Mouse (Mus musculus) neural tube, embryonic 13.5 days (tissue): ENCODE results near the gene Prss57. TPM values are rescaled to one million over a fixed set of nuclear protein-coding genes. Genes with fewer than 3 reads are reported as not detected.

Source experiments
- ATAC-seq: fragments of 200-750 bp; cut with Nextera tagmentation; 2 replicates; pipeline ENCODE4 v1.8.0; 2017; ENCODE audit warnings: low read depth, mild to moderate bottlenecking, moderate TSS enrichment, moderate library complexity
- H3K27ac ChIP-seq: fragments of 300-500 bp; sonication (generic); replicated peaks from 2 replicates; pipeline ENCODE4 v1.5.1; 2015; ENCODE audit warnings: moderate library complexity, mild to moderate bottlenecking, inconsistent platforms
- H3K27me3 ChIP-seq: fragments of 300-500 bp; sonication (generic); 2 replicates; pipeline ENCODE4 v1.6.1; 2015; ENCODE audit warnings: mild to moderate bottlenecking, inconsistent platforms
- H3K36me3 ChIP-seq: fragments of 300-500 bp; sonication (generic); 2 replicates; pipeline ENCODE4 v1.6.1; 2015; ENCODE audit warnings: mild to moderate bottlenecking, inconsistent platforms
- H3K4me1 ChIP-seq: fragments of 300-500 bp; sonication (generic); replicated peaks from 2 replicates; pipeline ENCODE4 v1.6.1; 2015; ENCODE audit warnings: inconsistent platforms
- H3K4me2 ChIP-seq: fragments of 300-500 bp; sonication (generic); 2 replicates; pipeline ENCODE4 v1.6.1; 2015; ENCODE audit warnings: inconsistent platforms, mild to moderate bottlenecking, moderate library complexity
- H3K4me3 ChIP-seq: fragments of 300-500 bp; sonication (generic); 2 replicates; pipeline ENCODE4 v1.5.1; 2015; ENCODE audit warnings: mild to moderate bottlenecking, inconsistent platforms
- H3K9ac ChIP-seq: fragments of 300-500 bp; sonication (generic); 2 replicates; pipeline ENCODE4 v1.6.1; 2015; ENCODE audit warnings: moderate library complexity, mild to moderate bottlenecking, inconsistent platforms
- H3K9me3 ChIP-seq: fragments of 300-500 bp; sonication (generic); 2 replicates; pipeline ENCODE4 v1.6.1; 2016; ENCODE audit warnings: inconsistent platforms
- whole genome bisulfite sequencing: fragments of 180-500 bp; shearing (Covaris S2); methylation state at CpG from one replicate; pipeline ENCODE4 v1.1.7; 2015; 5-methylcytosine and 5-hydroxymethylcytosine counted together
- polyA plus RNA-seq: library from polyadenylated mRNA; unstranded; fragments of >200 nt; fragmentation: Nextera tagmentation; extraction: Ambion mirVana; gene quantifications from 2 replicates; pipeline ENCODE4 v1.2.1, GENCODE M21; 2015

Gene Prss57
- polyA plus RNA-seq, 1 experiment from 2014 or later = 0.07 TPM

DNA sequence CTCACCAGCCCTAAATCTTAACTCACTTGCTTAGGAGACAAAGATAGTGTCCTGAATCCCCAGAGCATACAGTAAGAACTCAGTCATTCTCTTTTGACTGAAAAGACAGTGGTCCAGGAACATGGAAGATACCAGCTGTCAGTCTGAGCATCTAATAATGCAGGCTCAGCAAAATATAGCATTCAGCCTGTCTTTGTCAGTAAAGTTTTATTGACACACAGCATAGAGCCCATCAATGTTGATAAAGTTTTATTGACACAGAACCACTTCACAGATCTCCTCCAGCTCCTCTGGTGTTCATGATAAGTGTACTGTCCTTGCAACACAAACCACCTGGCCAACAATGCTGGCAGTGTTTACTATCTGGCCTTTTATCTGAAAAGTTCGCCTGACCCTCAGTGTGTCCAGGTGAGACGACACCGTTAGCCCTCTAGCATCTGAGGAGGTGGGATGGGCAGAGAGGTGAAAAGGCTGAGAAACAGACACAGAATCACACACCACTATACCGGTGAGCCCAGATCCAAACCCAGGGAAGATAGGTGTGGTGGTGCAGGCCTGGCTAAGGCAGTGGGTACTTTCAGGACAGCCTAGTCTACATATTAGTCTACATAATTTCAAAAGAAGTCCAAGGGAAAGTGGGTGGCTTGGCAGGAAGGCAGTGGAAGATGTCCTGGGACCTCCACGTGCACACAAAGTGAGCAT, 1.7 kb upstream of the Prss57 start:
- no peak overlapping the region; the same call in 1 of the 2 replicates for H3K9ac ChIP-seq
- no peaks in the 10 kb centered on the region for H3K9me3 ChIP-seq
- no peaks in the 10 kb centered on the region for H3K36me3 ChIP-seq
- peaks cover 34% of the 10 kb centered on the region for H3K4me1 ChIP-seq
- H3K4me3 ChIP-seq = no peak overlapping the region
- H3K27ac ChIP-seq = no peak overlapping the region; the same call in 1 of the 2 replicates
- 79% methylated on average over 5 of the region's 5 CpGs for WGBS
- no peak for ATAC-seq
- no peaks in the 10 kb centered on the region for H3K27me3 ChIP-seq
- no peak overlapping the region for H3K4me2 ChIP-seq

DNA sequence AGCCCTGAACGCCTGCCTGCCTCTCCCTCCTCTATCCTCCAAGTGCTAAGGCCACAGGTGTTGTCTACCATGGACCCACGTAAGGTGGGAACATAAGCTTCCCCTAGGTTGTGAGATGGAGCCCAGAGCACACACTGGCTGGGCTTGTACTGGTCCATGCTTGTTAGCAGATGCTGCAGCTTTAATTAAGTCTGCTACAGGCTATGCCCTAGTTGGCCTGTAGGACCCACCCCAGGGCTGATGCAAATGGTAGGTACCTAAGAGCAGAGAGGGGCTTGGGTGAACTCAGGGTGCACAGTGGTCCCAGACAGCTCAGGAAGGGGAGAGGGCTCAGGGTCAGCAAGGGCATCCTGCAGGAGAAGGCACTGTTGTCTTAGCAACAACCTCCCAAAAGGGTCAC, 1.2 kb downstream of the Prss57 start:
- ATAC-seq = no peak
- Histone ChIP-seq H3K4me1 (peaks cover 4% of the 10 kb centered on the region), H3K4me3 (no peak overlapping the region), H3K27me3 (peaks cover 10% of the 10 kb centered on the region; the same call in 1 of the 2 replicates), H3K27ac (no peak overlapping the region), H3K4me2 (no peak overlapping the region), H3K9me3 (no peaks in the 10 kb centered on the region), H3K9ac (no peak overlapping the region), H3K36me3 (no peaks in the 10 kb centered on the region)
- WGBS = 57% methylated on average over 2 of the region's 2 CpGs

DNA sequence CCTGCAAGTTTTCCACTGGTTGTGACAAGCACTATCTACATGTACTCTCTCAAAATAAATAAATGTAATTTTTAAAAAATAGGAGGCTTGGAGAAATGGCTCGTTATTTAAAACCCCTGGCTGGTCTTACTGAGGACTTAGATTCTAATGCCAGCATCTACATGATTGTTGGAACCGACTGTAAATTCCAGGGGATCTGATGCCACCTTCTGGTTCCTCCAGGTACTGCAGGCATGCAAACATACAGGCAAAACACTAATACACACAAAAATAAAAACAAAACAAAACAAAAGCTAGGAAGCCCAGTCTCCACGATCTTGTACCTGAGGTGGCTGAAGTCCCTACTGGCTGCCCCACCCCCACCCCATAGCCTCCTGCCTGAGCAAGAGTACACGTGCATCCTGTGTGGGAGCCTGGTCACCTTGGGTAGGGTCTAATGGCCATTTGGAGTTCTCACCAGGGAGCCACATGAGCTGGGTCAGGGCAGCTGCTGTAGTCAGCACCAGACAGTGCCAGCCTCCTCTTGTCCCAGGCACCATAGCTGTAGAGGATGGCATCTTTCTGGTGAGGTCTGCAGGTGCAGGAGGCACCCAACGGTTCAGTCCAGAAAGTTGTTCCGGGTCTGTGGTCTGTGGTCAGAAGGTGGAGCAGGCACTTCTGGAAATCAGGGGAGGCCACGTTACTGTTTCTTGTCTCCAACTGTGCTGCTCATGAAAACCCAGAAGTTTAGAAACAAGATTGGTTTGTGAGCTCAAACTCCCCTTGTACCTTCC, 2.2 kb downstream of the Prss57 start:
- no peak overlapping the region for H3K9ac ChIP-seq
- H3K36me3 ChIP-seq = no peaks in the 10 kb centered on the region
- no peak overlapping the region for H3K4me2 ChIP-seq
- no peak for ATAC-seq
- 42% methylated on average over 7 of the region's 7 CpGs for WGBS
- H3K27me3 ChIP-seq = peaks cover 18% of the 10 kb centered on the region
- H3K4me3 ChIP-seq = no peak overlapping the region
- peaks cover 5% of the 10 kb centered on the region; the same call in 1 of the 2 replicates for H3K4me1 ChIP-seq
- no peaks in the 10 kb centered on the region for H3K9me3 ChIP-seq
- H3K27ac ChIP-seq = no peak overlapping the region

DNA sequence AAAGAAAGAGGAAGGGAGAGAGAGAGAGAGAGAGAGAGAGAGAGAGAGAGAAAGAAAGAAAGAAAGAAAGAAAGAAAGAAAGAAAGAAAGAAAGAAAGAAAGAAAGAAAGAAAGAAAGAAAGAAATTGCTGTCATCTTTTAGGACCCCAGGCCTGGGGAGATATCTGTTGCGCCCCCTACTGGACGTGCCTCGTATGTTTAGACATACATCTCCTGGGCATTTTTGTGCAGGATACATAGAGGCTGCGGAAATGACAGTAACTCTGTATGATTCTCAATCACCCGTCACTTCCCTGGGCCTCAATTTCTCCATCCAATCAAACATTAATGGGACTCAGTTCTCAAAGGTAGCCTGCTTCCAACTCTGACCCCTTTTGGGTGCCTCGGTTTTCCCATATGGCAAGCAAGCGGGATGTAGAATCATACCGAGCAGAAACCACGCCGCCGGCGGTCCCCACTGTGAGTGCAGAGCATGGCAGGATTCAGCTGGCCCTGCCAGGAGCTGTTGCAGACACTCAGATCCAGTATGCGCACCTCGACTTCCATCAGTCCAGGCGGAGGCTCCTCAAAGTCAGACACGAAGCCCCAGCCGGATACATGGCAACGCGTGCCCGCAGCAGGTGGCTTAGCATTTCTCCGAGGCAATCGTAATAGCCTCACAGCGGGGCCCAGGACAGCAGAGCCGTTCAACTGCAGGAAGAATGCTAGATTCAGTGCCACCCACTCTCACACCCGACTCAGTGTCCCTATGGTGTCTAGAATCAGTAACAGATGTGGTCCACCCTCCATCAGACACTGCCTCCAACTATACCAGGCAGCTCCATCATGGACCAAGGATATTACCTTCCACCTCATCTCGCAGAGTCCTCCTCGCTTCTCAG, 6.6 kb downstream of the Prss57 start:
- Histone ChIP-seq H3K4me1 (peaks cover 25% of the 10 kb centered on the region), H3K9me3 (no peaks in the 10 kb centered on the region), H3K9ac (no peak overlapping the region), H3K36me3 (no peaks in the 10 kb centered on the region), H3K27ac (no peak overlapping the region), H3K4me3 (no peak overlapping the region), H3K4me2 (no peak overlapping the region), H3K27me3 (peaks cover 51% of the 10 kb centered on the region)
- no peak for ATAC-seq
- WGBS = 32% methylated on average over 27 of the region's 27 CpGs

DNA sequence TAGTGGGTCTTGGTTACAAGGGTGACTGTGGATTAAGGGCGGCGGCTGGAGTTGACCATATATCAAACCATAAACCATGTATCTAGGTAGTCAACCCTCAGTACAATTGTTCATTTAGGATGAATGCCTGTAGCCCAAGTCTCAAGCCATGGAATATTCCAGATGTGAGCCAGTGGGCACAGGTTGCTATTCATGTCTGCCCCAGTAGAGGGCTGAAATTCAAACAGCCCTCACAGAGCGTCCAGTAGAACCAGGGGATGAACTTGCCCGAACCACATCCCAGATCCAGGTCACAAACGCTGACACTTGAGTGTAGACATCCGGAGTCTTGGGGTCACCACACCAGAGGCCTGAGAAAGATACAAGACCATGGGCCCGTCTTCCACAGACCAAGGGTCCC, 7.7 kb downstream of the Prss57 start:
- Histone ChIP-seq H3K9me3 (no peaks in the 10 kb centered on the region), H3K4me3 (no peak overlapping the region), H3K27ac (no peak overlapping the region), H3K36me3 (no peaks in the 10 kb centered on the region), H3K27me3 (peaks cover 62% of the 10 kb centered on the region), H3K4me1 (peaks cover 35% of the 10 kb centered on the region), H3K9ac (no peak overlapping the region), H3K4me2 (no peak overlapping the region)
- no peak for ATAC-seq
- WGBS = 67% methylated on average over 7 of the region's 7 CpGs

DNA sequence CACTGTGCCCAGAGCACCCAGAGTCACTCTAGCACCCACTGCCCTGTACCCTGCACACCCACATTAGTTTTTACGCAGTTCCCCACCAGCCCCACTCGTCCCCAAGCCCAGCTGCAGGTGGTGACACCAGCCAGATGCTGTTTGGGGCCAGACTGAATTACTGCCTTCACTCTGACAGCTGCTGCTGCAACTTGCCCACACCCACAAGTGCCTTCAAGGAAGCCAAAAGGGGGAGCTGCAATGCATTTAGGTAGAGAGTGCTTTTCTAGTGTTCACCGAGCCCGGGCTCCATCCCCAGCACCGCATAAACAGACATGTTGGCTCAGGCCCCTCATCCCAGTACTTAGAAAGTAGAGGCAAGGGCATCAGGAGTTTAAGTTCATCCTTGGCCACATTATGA, 8.8 kb downstream of the Prss57 start:
- no peak overlapping the region for H3K4me2 ChIP-seq
- ATAC-seq = no peak

DNA sequence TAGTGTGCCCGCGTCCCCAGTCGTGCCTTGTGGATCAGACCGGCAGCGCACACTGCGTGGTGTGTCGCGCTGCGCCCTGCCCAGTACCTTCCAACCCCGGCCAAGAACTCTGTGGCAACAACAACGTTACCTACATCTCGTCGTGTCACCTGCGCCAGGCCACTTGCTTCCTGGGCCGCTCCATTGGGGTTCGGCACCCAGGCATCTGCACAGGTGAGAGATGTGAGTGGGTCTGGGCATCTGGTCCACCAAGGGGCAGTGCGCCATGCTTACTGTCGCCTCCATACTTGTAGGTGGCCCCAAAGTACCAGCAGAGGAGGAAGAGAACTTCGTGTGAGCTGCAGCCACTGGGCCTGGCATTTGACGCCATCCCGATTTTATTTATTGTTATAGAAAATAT, 9.6 kb downstream of the Prss57 start:
- WGBS = 30% methylated on average over 21 of the region's 21 CpGs

More for the DNA sequence above, 8.8 kb downstream of the Prss57 start:
- no peak overlapping the region for H3K9ac ChIP-seq
- H3K36me3 ChIP-seq = no peaks in the 10 kb centered on the region
- 57% methylated on average over 5 of the region's 5 CpGs for whole genome bisulfite sequencing
- H3K9me3 ChIP-seq = no peaks in the 10 kb centered on the region
- H3K27me3 ChIP-seq = peaks cover 69% of the 10 kb centered on the region
- H3K27ac ChIP-seq = no peak overlapping the region
- H3K4me3 ChIP-seq = no peak overlapping the region
- peaks cover 46% of the 10 kb centered on the region for H3K4me1 ChIP-seq

DNA sequence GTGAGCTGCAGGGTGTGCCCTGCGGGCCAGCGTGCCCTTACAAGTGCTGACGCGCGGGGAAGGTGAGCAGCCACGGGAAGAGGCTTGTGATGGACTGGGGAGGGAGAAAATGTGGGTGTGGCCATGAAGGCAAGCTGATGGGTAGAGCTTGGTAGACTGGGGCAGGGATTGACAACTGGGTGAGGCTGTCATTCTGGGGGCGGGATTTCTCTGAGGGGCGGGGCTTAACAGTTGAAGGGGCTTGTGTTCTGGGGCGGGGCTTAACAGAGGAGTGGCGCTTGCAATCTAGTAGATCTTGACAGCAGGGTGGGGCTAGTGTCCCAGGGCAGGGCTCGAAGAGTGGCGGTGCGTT, 10.1 kb downstream of the Prss57 start:
- Histone ChIP-seq H3K4me2 (peak overlapping the region; percentile 60), H3K9me3 (no peaks in the 10 kb centered on the region), H3K27me3 (peaks cover 79% of the 10 kb centered on the region), H3K4me1 (peaks cover 49% of the 10 kb centered on the region), H3K36me3 (no peaks in the 10 kb centered on the region), H3K9ac (peak overlapping the region; percentile 50), H3K27ac (no peak overlapping the region), H3K4me3 (peak overlapping the region; percentile 38)
- under 1% methylated on average over 13 of the region's 13 CpGs for WGBS
- no peak; the same call in 1 of the 2 replicates for ATAC-seq

More for the DNA sequence above, 9.6 kb downstream of the Prss57 start:
- Histone ChIP-seq H3K27ac (no peak overlapping the region), H3K4me1 (peaks cover 49% of the 10 kb centered on the region), H3K4me3 (peak overlapping the region; percentile 38), H3K27me3 (peaks cover 77% of the 10 kb centered on the region), H3K36me3 (no peaks in the 10 kb centered on the region), H3K4me2 (peak overlapping the region; percentile 60), H3K9me3 (no peaks in the 10 kb centered on the region), H3K9ac (peak overlapping the region; percentile 50; the same call in 1 of the 2 replicates)
- ATAC-seq = 0 out of 2 replicates have a peak, but pooled peaks have one; percentile 1

DNA sequence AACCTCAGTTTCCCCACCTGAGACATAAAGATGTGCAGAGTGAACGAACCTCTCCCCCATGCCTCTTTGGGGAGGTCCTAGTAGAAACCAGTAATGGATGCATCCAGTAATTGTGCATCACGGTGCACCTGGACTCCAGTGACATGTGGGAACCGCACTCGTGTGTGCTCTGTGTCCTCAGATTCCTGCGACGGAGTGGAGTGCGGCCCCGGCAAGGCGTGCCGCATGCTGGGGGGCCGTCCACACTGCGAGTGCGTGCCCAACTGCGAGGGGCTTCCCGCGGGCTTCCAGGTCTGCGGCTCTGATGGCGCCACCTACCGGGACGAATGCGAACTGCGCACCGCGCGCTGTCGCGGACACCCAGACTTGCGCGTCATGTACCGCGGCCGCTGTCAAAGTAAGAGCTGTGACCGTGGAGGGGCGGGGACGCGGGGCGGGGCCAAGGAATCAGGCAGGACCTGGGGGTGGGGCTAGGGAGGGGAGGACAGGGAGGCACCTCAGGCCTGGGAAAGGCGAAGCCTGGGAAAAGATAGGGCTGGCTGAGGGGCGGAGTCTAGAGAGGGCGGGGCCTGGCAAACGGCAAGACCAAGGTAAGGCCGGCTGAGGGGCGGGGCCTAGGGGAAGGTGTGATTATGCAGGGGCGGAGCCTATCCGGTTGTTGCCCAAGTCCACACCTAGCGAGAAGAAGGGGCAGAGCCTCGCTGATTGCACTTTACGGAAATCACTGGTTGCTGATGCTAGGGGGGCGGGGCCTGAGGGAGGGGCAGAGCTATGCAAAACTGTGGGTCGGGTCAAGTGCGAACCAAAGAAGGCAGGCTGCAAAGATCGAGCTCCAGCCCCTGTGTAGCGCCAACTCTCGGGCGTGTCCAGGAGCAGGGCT, 10.7 kb downstream of the Prss57 start:
- Histone ChIP-seq H3K4me2 (peak overlapping the region; percentile 60), H3K4me3 (peak overlapping the region; percentile 38), H3K9me3 (peaks cover 4% of the 10 kb centered on the region; the same call in 1 of the 2 replicates), H3K4me1 (peaks cover 49% of the 10 kb centered on the region), H3K36me3 (no peaks in the 10 kb centered on the region), H3K9ac (peak overlapping the region; percentile 50), H3K27ac (no peak overlapping the region), H3K27me3 (peaks cover 78% of the 10 kb centered on the region)
- whole genome bisulfite sequencing = 2% methylated on average over 55 of the region's 55 CpGs
- peak; percentile 91 for ATAC-seq

DNA sequence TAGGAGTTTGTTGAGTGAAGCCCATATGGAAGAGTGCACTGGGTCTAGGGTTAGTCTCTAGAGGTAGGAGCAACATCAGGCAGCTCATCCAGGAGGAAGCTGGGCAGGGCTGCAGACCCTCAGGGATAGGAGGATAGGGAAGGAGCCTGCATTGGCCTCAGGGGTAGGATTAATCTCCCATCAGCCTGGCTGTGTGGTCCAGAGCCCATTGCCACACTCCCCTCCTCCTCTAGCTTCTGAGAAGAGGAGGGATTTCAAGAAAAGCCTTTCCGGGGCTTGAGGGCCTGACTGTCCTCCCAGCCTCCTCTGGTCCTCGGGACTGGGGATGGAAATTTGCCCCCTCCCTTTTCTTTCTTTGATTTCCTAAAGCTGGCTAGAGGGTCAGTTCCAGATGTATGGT, 11.6 kb downstream of the Prss57 start:
- H3K36me3 ChIP-seq = no peaks in the 10 kb centered on the region
- ATAC-seq = no peak
- no peak overlapping the region for H3K9ac ChIP-seq
- peaks cover 69% of the 10 kb centered on the region for H3K27me3 ChIP-seq
- no peak overlapping the region for H3K4me2 ChIP-seq
- H3K9me3 ChIP-seq = peaks cover 6% of the 10 kb centered on the region; the same call in 1 of the 2 replicates
- H3K4me3 ChIP-seq = no peak overlapping the region
- H3K4me1 ChIP-seq = peaks cover 45% of the 10 kb centered on the region
- no peak overlapping the region for H3K27ac ChIP-seq
- WGBS = 19% methylated on average over 2 of the region's 2 CpGs

DNA sequence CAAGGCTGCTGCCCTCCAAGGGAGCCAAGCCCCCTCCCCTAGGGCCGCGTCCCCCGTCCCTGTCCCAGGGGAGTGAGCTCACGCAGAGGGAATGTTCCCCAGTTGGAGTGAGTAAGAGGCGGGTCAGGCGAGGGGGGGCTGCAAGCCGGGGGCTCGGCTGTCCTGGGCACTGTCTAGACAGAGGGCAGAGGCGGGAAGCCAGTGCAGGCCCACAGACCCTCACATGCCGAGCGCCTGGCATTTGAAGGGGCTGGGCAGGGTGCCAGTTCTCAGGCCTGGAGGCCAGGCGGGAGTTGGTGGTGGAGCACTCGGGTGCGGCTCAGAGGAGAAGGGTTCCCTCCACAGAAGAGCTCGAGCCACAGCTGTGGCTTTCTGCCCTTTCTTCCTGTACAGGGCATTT, 12.8 kb downstream of the Prss57 start:
- H3K4me2 ChIP-seq = peak overlapping the region; percentile 55; the same call in 1 of the 2 replicates
- 13% methylated on average over 15 of the region's 15 CpGs for WGBS
- H3K4me3 ChIP-seq = no peak overlapping the region
- H3K27ac ChIP-seq = no peak overlapping the region
- peaks cover 60% of the 10 kb centered on the region for H3K27me3 ChIP-seq
- H3K9me3 ChIP-seq = peaks cover 6% of the 10 kb centered on the region; the same call in 1 of the 2 replicates
- H3K36me3 ChIP-seq = no peaks in the 10 kb centered on the region
- peak; percentile 16; the same call in 1 of the 2 replicates for ATAC-seq
- peaks cover 44% of the 10 kb centered on the region for H3K4me1 ChIP-seq
- no peak overlapping the region for H3K9ac ChIP-seq
